Mouse (Mus musculus) cerebral cortex, adult 2 months (tissue): ENCODE data around the gene Gm20388.

Experiments
- WGBS: fragments of 180-500 bp; shearing (Covaris S2); methylation state at CpG from one replicate; pipeline ENCODE4 v1.1.7; 2018; 5-methylcytosine and 5-hydroxymethylcytosine counted together

The Gm20388 gene

DNA sequence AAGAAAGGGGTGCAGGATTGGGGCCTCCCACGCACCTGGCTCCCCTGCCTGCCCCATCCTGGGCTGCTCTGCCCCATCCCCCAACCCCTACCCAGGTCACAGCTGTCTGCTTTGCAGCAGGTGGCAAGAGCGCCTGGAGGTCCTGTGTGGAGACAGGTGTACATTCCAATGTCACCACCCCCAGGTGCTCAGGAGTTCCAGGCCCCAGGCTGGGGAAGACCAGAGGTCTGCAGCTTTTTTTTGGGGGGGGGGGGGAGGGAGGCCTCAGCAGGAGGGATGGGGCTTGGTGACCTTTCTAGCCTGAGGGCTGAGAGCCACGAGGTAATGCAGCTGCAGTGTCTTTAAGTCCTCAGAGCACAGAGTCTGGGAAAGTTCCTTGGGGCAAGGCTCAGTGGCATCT lies 617.7 kb downstream of the Gm20388 start:
- 59% methylated on average over 3 of the region's 3 CpGs for WGBS

DNA sequence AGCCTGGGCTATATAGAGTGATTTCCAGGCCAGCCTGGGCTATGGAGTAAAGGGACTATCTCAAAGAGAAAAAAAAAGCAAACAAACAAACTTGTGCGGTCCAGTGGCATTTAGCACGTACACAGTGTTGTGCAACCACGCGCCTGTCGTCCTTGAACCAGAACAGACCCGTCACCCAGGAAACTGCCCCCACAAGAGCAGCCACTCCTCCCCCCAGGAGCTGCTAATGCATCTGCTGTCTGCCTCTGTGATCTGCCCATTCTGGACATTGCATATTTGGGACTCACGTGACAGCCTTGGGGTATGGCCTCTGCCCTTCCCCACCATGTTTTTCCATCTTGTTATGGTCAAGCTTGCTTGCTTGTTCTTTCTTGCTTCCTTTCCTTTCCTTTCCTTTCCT lies 618.6 kb downstream of the Gm20388 start:
- 81% methylated on average over 7 of the region's 7 CpGs for WGBS

DNA sequence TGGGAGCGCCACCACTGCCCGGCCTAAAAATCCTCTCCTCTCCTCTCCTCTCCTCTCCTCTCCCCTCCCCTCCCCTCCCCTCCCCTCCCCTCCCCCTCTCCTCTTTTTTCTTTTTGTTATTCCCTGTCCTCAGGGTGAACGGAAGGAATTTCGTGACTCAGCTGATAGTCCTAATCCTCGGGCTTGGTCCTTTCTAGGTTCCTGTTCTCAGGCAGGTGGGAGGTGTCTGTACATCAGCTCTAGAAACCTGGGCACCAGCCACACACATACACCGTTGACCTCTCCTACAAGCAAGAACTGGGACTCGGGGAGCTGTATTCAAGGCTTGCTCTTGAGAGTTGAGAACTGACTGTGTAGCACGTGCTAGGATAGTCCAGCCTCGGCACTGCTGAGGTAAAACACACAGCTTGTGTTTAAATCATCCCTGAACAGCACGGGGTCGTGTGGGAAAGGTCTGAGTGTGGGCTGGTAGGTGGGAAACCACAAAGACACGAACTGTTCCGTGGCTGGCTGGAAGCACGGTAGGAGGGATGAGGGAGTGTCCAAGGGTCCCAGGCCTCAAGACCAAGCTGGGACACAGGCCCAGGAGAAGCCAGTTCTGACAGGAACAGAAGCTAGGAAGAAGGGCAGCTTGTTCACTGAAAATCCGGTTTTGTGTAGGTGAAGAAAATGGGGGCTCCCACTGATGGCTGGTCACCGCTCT lies 620.5 kb downstream of the Gm20388 start:
- WGBS, result 79% methylated on average over 16 of the region's 16 CpGs

DNA sequence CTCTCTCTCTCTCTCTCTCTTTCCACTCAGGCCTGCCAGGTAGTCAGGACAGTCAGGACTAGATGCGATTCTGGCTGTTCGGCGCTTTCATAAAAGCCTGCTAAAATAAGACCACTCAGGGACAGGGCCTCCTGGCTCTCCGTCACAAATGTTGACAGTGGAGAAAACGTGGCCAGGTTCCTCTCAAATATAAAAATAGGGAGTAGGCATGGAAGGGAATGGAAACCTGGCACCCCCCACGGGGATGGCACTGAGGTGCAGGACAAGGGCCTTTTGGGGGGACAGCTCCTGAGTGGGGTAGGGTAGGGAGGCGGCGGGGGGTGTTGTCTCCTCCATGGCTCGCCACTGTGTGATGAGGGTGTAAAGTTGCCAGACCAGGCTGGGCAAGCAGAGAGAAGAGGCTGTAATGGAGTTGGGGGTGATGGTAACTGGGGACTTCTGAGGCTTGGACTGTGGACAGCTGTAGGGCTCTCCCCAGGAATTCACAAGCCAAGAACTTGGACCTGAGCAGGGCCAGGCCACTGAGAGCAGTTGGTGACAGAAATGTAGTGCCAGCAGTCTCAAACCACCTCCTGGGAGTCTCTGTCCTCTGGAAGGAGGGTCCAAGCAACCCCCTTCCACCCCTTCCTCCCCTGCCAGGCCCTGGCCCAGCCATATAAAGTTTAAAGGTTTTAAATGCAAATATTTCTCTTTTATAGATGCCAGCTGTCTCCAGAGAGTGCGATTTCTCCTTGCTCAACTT lies 621.3 kb downstream of the Gm20388 start:
- WGBS, result 52% methylated on average over 10 of the region's 10 CpGs

GRCm38 (mm10) chr8:120532517-120533215 lies 622.0 kb downstream of the Gm20388 start:
- WGBS, result 25% methylated on average over 28 of the region's 29 CpGs

GRCm38 (mm10) chr8:120533380-120533779 lies 622.7 kb downstream of the Gm20388 start:
- WGBS, result 69% methylated on average over 3 of the region's 3 CpGs

- WGBS, result 70% methylated on average over 8 of the region's 8 CpGs
Measured at GRCm38 (mm10) chr8:120534080-120534479, 623.4 kb downstream of the Gm20388 start.

DNA sequence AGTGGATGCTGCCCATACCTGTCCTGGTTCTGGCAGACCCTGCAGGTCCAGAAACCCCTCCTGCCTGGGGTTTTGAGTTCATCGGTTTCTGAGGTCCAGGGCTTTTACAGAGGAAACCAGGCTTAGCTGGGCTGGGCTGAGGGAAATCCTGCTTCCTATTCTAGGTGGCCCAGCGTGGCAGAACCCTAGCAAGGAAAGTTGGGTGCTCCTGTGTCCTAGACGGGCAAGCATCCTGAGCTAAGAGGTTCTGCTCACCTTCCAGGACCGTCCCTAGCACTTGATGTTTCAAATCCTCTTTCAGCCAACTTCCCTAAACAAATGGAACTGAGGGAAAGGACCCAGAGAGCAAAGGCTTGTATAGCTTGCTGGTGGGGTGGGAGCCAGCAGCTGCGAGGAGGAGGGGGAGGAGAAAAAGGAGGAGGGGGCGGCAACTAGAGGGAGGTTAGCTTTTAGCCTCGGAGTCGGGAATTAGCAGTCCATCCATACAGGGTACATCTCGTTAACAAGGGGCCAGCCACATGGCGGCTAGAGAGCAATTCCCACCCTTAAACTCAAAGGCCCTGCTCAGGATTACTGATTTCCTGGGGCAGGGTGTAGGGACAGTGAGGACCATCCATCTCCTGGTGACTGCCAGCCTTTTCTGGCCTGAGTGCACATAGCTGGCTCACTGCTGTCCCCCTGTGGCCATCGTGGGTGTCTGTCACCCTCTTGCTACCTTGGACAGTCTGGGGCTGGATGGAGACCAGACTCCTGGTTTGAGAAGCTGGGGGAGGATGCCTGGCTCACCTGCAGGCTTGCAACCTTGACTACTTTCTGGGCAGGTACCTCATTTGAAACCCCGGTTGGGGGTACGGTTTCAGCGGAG lies 624.1 kb downstream of the Gm20388 start:
- 25% methylated on average over 14 of the region's 14 CpGs for WGBS

- 1% methylated on average over 79 of the region's 79 CpGs for WGBS
Measured at GRCm38 (mm10) chr8:120535452-120536305, 625.0 kb downstream of the Gm20388 start.

- WGBS, result under 1% methylated on average over 61 of the region's 61 CpGs
Measured at GRCm38 (mm10) chr8:120536306-120537206, 625.9 kb downstream of the Gm20388 start.

DNA sequence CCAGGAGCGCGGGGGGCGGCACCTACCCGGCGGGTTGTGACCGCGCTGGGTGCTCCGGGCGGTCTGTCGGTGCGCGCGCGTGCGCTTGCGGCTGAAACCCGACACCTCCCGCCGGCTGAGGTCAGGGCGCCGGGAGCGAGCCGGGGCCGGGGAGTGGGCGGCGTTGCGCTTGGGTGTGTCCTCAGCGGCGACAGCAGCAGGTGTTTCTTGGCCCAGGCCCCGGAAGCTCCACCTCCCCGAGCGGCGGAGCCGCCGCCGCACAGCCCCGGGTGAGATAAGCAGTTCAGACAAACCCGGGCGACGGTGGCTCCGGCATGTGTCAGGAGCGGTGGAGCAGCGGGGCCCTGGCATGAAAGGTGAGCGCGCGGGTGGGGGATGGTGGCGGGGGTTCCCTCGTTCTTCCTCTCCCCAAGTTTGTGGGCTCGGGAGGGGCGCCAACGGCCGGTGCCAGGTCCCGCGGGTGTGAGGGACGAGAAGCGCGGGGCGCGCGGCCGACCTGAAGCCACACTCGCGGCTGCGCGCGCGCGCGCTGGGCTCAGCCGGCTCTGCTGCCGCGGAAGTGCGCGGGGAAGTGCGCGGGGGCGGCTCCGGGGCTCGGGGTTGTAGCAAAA lies 626.7 kb downstream of the Gm20388 start:
- WGBS, result under 1% methylated on average over 77 of the region's 79 CpGs

DNA sequence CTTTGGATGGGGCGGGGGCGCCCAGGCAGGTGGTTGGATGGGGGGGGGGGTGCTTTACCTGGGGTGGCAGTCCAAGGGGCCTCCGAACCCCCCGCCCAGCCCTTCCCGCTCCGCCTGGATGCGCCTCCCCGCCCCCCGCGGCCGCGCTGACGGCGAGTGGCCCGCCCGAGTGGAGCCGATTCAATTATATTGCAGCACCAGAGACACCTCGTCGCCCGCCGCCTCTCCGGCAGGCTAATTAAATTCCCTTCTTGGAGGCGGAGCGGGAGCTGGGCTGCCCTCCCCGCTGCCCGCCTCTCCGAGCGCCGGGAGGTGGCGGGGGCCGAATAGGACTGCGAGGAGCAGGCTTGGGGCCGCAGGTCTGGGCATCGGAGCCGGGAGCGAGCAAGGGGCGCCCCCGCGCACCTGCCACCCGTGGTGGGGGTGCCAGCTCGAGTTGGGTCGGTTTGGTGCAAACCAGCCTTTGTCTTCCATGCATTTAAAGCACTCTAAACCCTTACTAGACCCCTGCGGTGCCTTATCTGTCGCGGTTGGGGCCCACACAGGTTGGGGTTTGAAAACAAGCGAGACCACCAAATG lies 627.3 kb downstream of the Gm20388 start:
- WGBS, result under 1% methylated on average over 37 of the region's 46 CpGs

- WGBS, result 9% methylated on average over 36 of the region's 37 CpGs
Measured at GRCm38 (mm10) chr8:120538397-120539240, 628.0 kb downstream of the Gm20388 start.

- WGBS, result 56% methylated on average over 6 of the region's 6 CpGs
Measured at GRCm38 (mm10) chr8:120539381-120539774, 628.7 kb downstream of the Gm20388 start.

DNA sequence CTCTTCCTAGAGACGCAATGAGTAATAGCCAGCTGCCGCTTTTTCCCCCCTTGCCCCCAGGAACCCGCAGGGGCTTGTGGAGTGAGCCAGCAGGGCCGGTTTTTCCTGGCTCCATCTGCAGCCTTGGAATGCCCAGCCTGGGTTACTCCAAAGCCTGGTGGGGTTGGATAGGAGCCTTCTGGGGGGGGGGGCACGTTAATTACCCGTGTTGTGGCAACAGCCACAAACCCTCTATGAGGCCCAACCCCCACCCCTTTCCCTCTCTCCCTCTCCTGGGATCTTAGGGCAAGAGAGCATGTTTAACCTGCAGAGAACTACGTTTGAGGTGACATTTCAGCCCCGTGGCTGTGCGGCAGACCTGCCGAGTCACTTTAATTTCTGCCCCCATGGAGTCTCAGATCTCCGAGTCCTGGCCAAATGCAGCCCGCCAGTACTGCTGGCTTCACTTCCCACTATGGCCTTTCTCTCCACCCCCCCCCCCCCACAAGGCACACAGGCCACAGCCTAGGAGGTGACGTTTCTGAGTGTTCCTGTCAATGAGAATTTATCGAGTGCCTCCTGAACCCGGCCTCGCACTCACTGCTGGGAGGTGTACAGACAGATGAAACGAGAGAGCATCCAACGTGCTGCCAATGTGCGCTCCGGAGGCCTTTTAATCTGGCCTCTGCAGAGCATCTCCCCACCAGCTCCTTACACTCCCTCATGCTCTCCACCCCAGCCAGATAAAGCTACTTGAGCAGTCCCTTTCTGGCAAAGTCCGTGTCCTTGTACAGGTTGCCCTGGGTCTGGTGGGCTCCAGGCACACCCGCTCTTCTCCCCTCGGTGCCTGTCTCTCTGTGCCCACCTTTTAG lies 629.4 kb downstream of the Gm20388 start:
- 61% methylated on average over 23 of the region's 23 CpGs for WGBS

DNA sequence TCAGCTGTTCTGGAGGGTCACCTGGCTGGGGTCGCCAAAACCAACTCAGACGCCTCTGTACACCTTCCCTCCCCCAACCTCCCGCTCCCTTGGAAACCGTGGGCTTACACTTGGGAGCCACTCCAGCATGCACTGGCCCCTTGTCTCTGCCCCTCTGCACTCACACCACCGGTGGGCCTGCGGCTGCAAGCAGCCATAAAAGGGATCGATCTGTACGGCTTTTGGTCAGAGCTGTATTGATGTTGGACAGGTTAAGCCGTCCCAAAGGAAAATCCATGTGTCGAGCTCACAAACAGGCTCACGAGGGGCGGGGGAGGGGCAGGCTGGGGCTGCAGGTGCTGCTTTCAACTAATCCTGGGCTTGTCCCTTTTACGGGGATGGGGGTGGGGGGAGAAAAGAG lies 632.4 kb downstream of the Gm20388 start:
- 61% methylated on average over 13 of the region's 13 CpGs for WGBS
